35 mouse cellular contexts compared by ENCODE assay signal in the genomic region with DNA sequence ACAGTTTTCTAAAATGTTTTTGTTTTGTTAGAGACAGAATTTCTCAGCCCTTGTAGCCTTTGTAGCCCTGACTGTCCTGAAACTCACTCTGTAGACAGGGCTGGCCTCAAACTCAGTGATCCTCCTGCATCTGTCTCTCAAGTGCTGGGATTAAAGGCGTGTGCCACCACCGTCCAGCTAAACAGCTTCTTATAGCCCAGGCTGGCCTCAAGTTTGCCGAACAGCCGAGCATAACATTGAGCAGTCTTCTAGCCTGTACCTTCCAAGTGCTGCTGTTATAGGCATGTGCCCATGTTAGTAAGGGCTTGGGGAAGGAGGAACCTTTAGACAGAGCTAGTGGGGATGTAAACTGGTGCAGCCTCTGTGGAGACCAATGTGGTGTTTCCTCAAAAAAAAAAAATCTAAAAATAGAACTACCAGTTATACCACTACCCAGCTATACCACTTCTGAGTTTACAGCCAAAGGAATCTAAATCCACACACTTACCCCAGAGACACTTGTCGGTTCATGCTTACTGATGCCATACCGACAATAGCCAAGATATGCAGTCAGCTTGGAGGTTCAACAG. TPM values are rescaled to one million over a fixed set of nuclear protein-coding genes. Genes with fewer than 3 reads are reported as not detected.
A peak's percentile ranks its signal among the peaks of the same experiment; 100 is the strongest.
DNase-seq lines count a peak whose midpoint lies in the region; ATAC-seq and TF ChIP-seq lines count a peak whose summit lies in the region.
"Had no signal": no experiment of that assay in that cellular context is flagged by ENCODE, and none has a peak within 500 bp of the region (broad histone marks: within the 10 kb centered on the region; RNA-seq: fewer than 3 reads in every experiment).

TSS of gene Bex6 (plus strand) at position 491 of the 569 bp plus-strand sequence.

- TF ChIP-seq CTCF in bone marrow, adult 2 months (IDR thresholded peaks at IDR 0.05; ENCODE audit: control insufficient read depth, insufficient read depth, low read length): no peak

- H3K36me3 ChIP-seq in liver, embryonic 13.5 days: no peaks in the 10 kb centered on the region
- H3K36me3 ChIP-seq in liver, embryonic 11.5 days (ENCODE audit: control insufficient read depth, insufficient read depth, low read length): no peaks in the 10 kb centered on the region
- no peaks in the 10 kb centered on the region for H3K36me3 ChIP-seq in liver, embryonic 15.5 days (replicated peaks)
- H3K36me3 ChIP-seq in megakaryocyte, embryonic 14.5 days (replicated peaks; ENCODE audit: low read length): no peaks in the 10 kb centered on the region
- H3K36me3 ChIP-seq: embryonic facial prominence, embryonic 13.5 days; forebrain, embryonic 10.5 days had no signal

- 33% methylated on average over 6 of the region's 6 CpGs for WGBS in liver, embryonic 13.5 days (ENCODE audit: insufficient replicate concordance)
- 60% methylated on average over 6 of the region's 6 CpGs for WGBS in liver, embryonic 11.5 days
- 6% methylated on average over 6 of the region's 6 CpGs for WGBS in bone marrow, adult 2 months
- WGBS in liver, embryonic 15.5 days (ENCODE audit: insufficient replicate concordance): 23% methylated on average over 6 of the region's 6 CpGs

- H3K27ac ChIP-seq in liver, embryonic 13.5 days: peak within 1 kb of the TSS; percentile 83; the same call in 1 of the 2 replicates
- H3K27ac ChIP-seq in liver, embryonic 11.5 days (ENCODE audit: low read depth, low read length): no peak within 1 kb of the TSS; the same call in 1 of the 2 replicates
- peak within 1 kb of the TSS; percentile 71 for H3K27ac ChIP-seq in bone marrow, adult 2 months (ENCODE audit: control insufficient read depth, insufficient read depth, low read depth, low read length, poor library complexity)
- H3K27ac ChIP-seq in liver, embryonic 15.5 days (replicated peaks): 0 out of 2 replicates have a peak within 1 kb of the TSS, but pooled peaks have one; percentile 29
- H3K27ac ChIP-seq: embryonic facial prominence, embryonic 13.5 days; forebrain, embryonic 10.5 days; kidney, postnatal 0 days; stomach, postnatal 0 days had no signal

- no peaks in the 10 kb centered on the region for H3K9me3 ChIP-seq in liver, embryonic 13.5 days (replicated peaks)
- no peaks in the 10 kb centered on the region for H3K9me3 ChIP-seq in liver, embryonic 11.5 days (ENCODE audit: control insufficient read depth, low read length)
- no peaks in the 10 kb centered on the region for H3K9me3 ChIP-seq in liver, embryonic 15.5 days (replicated peaks)
- no peaks in the 10 kb centered on the region for H3K9me3 ChIP-seq in megakaryocyte, embryonic 14.5 days
- H3K9me3 ChIP-seq: embryonic facial prominence, embryonic 13.5 days had no signal

- peaks cover 26% of the 10 kb centered on the region for H3K4me1 ChIP-seq in liver, embryonic 13.5 days (replicated peaks)
- 0 out of 2 replicates have a peak, but pooled peaks cover 4% of the 10 kb centered on the region for H3K4me1 ChIP-seq in liver, embryonic 11.5 days (replicated peaks; ENCODE audit: control insufficient read depth, insufficient read depth, low read length)
- peaks cover 5% of the 10 kb centered on the region for H3K4me1 ChIP-seq in bone marrow, adult 2 months (ENCODE audit: control insufficient read depth, insufficient read depth, low read length)
- peaks cover 21% of the 10 kb centered on the region for H3K4me1 ChIP-seq in liver, embryonic 15.5 days (replicated peaks)
- peaks cover 51% of the 10 kb centered on the region for H3K4me1 ChIP-seq in megakaryocyte, embryonic 14.5 days

- no peak for ATAC-seq in liver, embryonic 13.5 days (ENCODE audit: low read depth)
- ATAC-seq in liver, embryonic 11.5 days (replicated peaks; ENCODE audit: low FRiP score): no peak
- no peak for ATAC-seq in liver, embryonic 15.5 days (ENCODE audit: insufficient read depth)
- ATAC-seq: activated CD4-positive, CD25-positive, alpha-beta regulatory T cell, adult 4 months; CD4-positive, CD25-positive, alpha-beta regulatory T cell, adult 4 months; forebrain, postnatal 0 days; hindbrain, embryonic 16.5 days had no signal

- H3K27me3 ChIP-seq in liver, embryonic 13.5 days: no peaks in the 10 kb centered on the region
- H3K27me3 ChIP-seq in liver, embryonic 11.5 days (replicated peaks; ENCODE audit: control insufficient read depth, insufficient read depth, low read length): no peaks in the 10 kb centered on the region
- no peaks in the 10 kb centered on the region for H3K27me3 ChIP-seq in liver, embryonic 15.5 days
- H3K27me3 ChIP-seq in megakaryocyte, embryonic 14.5 days (replicated peaks): no peaks in the 10 kb centered on the region
- H3K27me3 ChIP-seq: embryonic facial prominence, embryonic 13.5 days had no signal

- no peak for TF ChIP-seq POLR2A in bone marrow, adult 2 months (IDR thresholded peaks at IDR 0.05; ENCODE audit: borderline replicate concordance, control insufficient read depth, low read depth, low read length)

- no peak for DNase-seq in liver, embryonic 13.5 days
- no peak for DNase-seq in liver, embryonic 11.5 days (ENCODE audit: low spot score)
- no peak for DNase-seq in heart, adult 18-20 months
- no peak for DNase-seq in layer of hippocampus, adult 11-12 months (ENCODE audit: low spot score)
- no peak for DNase-seq in frontal cortex, postnatal 36 days (ENCODE audit: low spot score in 2 of 2)
- DNase-seq: adrenal gland, adult 2 months; adrenal gland, postnatal 36 days; cerebellum, adult 9-10 months; forebrain, postnatal 0 days; gastrocnemius, postnatal 36 days; heart, postnatal 14 days; kidney, adult 8-10 months; kidney, postnatal 4 days; layer of hippocampus, postnatal 36 days; left cerebral cortex, postnatal 4 days; lung, adult 2 months; lung, postnatal 10 days; midbrain, embryonic 14.5 days; right cerebral cortex, adult 18-20 months; spleen, adult 18-20 months; thymus, postnatal 4 days had no signal

- no peak within 1 kb of the TSS for H3K4me3 ChIP-seq in liver, embryonic 13.5 days (replicated peaks)
- H3K4me3 ChIP-seq in liver, embryonic 11.5 days (ENCODE audit: low read depth, low read length): no peak within 1 kb of the TSS
- no peak within 1 kb of the TSS for H3K4me3 ChIP-seq in bone marrow, adult 2 months (replicated peaks; ENCODE audit: control insufficient read depth, low read depth, low read length)
- H3K4me3 ChIP-seq in liver, embryonic 15.5 days (replicated peaks): no peak within 1 kb of the TSS
- peak within 1 kb of the TSS; percentile 50 for H3K4me3 ChIP-seq in megakaryocyte, embryonic 14.5 days (replicated peaks)
- H3K4me3 ChIP-seq: embryonic facial prominence, embryonic 13.5 days; forebrain, embryonic 10.5 days had no signal

- H3K9ac ChIP-seq in liver, embryonic 13.5 days: no peak within 1 kb of the TSS
- no peak within 1 kb of the TSS for H3K9ac ChIP-seq in liver, embryonic 11.5 days (ENCODE audit: low read depth, low read length)
- H3K9ac ChIP-seq in liver, embryonic 15.5 days: no peak within 1 kb of the TSS
- H3K9ac ChIP-seq: embryonic facial prominence, embryonic 13.5 days; forebrain, postnatal 0 days had no signal

- no peak within 1 kb of the TSS for H3K4me2 ChIP-seq in liver, embryonic 13.5 days
- no peak within 1 kb of the TSS for H3K4me2 ChIP-seq in liver, embryonic 11.5 days
- H3K4me2 ChIP-seq in liver, embryonic 15.5 days: no peak within 1 kb of the TSS
- H3K4me2 ChIP-seq: embryonic facial prominence, embryonic 13.5 days had no signal

RNA-seq across cellular contexts. Expression of gene Bex6, which starts in this region (rescaled TPM):
- 1.3 and 1.5 TPM in 2 replicates for polyA plus RNA-seq in liver, embryonic 13.5 days (2015; fragmentation: Nextera tagmentation; extraction: Ambion mirVana)
- 0.62 and 1.2 TPM in 2 replicates for polyA plus RNA-seq in liver, embryonic 11.5 days (2014; fragmentation: Nextera tagmentation; extraction: Ambion mirVana)
- 3.3 and 6.1 TPM in 2 replicates for polyA plus RNA-seq in bone marrow, adult 2 months (2011; ENCODE audit: insufficient read depth, insufficient read length, low replicate concordance, missing spikeins)
- 1.3 and 1.5 TPM in 2 replicates for polyA plus RNA-seq in liver, embryonic 15.5 days (2015; fragmentation: Nextera tagmentation; extraction: Ambion mirVana)
- 1.3 TPM in 1 of 2 replicates, not detected in the other for polyA plus RNA-seq in megakaryocyte, embryonic 14.5 days (2012; ENCODE audit: insufficient read depth, low replicate concordance)
- total RNA-seq in heart, adult 18-20 months (2021): not detected
- total RNA-seq: adrenal gland, adult 2 months; adrenal gland, postnatal 36 days; forebrain, postnatal 0 days; gastrocnemius, postnatal 36 days; heart, postnatal 14 days; layer of hippocampus, postnatal 36 days; left cerebral cortex, postnatal 4 days; neutrophil, adult 5-6 weeks had no signal
- polyA plus RNA-seq: activated CD4-positive, CD25-positive, alpha-beta regulatory T cell, adult 4 months; adrenal gland, adult 2 months; CD4-positive, CD25-positive, alpha-beta regulatory T cell, adult 4 months; embryonic facial prominence, embryonic 13.5 days; forebrain, postnatal 0 days; heart, embryonic 14.5 days; hindbrain, embryonic 11.5 days; hindbrain, embryonic 16.5 days; intestine, embryonic 14.5 days; kidney, postnatal 0 days; lung, adult 2 months; midbrain, embryonic 14.5 days; stomach, postnatal 0 days had no signal
